Mouse (Mus musculus): Measurements from ENCODE around the gene Dclre1a. TPM values are rescaled to one million over a fixed set of nuclear protein-coding genes. Genes with fewer than 3 reads are reported as not detected.

Dclre1a gene
- polyA plus RNA-seq, 1 experiment, result 5.5 TPM

DNA sequence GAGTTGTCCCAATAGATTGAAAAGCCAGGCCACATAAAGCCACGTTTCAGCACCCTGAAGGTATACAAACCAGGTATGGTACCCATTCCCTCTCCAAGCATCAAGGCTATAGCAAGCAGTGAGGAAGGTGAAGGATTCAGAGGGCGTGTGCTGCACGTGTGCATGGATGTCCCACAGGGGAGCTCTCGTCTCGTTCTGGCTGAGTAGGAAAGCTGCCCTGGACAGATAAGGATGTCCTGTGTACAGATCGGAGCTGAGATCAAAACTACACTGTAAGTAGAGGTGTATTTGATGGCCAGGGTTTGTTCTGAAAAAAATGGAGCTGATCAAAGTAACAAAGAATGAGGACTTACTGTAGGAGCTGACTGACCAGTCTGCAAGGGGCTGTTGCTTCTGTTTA, 18.9 kb upstream of the Dclre1a start:
- Histone ChIP-seq H3K4me3 (ENCODE audit: insufficient read depth, low read depth, low read length) (no peak overlapping the region), H3K27ac (replicated peaks; ENCODE audit: low read depth, low read length) (no peak overlapping the region), H3K4me1 (ENCODE audit: control insufficient read depth, insufficient read depth, insufficient read length, low read length) (no peaks in the 10 kb centered on the region; the same call in 1 of the 2 replicates)

DNA sequence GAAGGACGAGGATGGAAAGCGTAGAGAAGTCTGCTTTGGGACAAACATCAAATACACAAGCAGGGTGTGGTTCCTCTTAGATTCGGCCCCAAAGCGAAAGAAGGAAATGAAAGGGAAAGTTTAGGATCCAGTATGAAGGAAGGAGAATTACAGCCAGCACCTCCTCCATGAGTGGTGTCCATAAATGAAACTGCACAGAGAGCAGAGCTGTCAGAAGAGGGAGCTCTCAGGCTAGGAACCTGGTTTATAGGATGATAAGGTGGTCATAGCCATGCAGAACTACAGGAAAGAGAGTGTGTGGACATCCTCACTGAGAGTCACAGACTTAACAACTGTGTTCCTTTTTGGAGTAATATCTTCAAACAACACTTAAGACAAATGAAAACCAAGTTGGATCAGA, 18.0 kb upstream of the Dclre1a start:
- H3K27ac ChIP-seq (replicated peaks; ENCODE audit: low read depth, low read length), result no peak overlapping the region
- H3K4me3 ChIP-seq (ENCODE audit: insufficient read depth, low read depth, low read length), result no peak overlapping the region
- no peaks in the 10 kb centered on the region; the same call in 1 of the 2 replicates for H3K4me1 ChIP-seq (ENCODE audit: control insufficient read depth, insufficient read depth, insufficient read length, low read length)

DNA sequence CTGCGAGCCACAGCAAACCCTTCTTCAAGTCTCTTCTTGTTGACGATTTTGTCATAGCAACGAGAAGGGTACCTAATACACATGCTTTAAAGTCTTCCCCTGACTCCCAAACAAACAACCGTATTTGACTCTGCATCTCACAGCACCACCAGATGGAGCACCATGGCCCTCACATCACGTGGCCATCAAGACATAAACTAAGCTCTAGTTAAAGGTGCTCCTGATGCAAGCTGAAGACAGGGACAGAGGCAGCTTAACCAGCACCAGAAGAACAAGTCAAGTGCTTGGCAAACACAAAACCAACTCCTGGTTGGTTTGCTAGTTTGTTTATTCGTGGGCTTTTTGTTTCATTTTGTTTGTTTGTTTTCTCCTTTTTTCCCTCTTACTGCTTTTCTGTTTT, 17.3 kb upstream of the Dclre1a start:
- Histone ChIP-seq H3K27ac (replicated peaks; ENCODE audit: low read depth, low read length) (no peak overlapping the region), H3K4me3 (ENCODE audit: insufficient read depth, low read depth, low read length) (no peak overlapping the region), H3K4me1 (ENCODE audit: control insufficient read depth, insufficient read depth, insufficient read length, low read length) (no peaks in the 10 kb centered on the region; the same call in 1 of the 2 replicates)

- Histone ChIP-seq H3K4me1 (ENCODE audit: control insufficient read depth, insufficient read depth, insufficient read length, low read length) (no peaks in the 10 kb centered on the region; the same call in 1 of the 2 replicates), H3K4me3 (ENCODE audit: insufficient read depth, low read depth, low read length) (no peak overlapping the region), H3K27ac (replicated peaks; ENCODE audit: low read depth, low read length) (no peak overlapping the region)
Observed at GRCm38 (mm10) chr19:56563469-56563868, 15.4 kb upstream of the Dclre1a start.

DNA sequence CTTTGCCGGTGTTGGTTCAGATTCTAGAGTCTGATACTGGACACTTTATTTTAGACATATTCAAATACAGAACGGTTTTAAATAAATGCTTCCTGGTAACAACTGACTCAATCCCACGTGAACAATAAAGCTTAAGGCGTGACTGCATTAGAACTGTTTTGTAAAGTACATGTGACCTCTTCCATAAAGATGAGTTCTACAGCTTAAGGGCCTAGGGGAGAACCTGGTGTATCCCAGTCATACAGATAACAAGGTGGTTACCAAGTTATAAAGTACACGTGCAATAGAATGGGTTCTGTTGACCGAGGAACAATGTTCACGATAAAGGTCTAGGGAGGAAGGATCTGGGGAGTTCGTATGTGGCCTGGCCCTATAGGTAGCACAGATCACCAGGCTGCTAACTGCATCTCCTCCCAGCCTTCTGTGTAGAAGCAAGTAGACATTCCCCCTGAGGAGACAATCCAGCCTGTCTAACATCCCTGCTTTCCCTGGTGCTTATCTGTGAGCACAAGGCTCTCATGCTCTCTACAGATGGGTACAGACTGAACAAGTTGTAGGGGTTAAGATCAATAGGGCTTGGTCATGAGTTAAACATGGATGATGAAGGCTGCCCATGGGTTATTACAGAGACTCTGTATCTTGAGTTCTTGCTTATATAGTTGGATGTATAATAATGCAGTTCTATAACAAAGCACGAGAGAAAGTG, 14.6 kb upstream of the Dclre1a start:
- H3K27ac ChIP-seq (replicated peaks; ENCODE audit: low read depth, low read length), result no peak overlapping the region
- H3K4me1 ChIP-seq (ENCODE audit: control insufficient read depth, insufficient read depth, insufficient read length, low read length), result no peaks in the 10 kb centered on the region; the same call in 1 of the 2 replicates
- no peak overlapping the region for H3K4me3 ChIP-seq (ENCODE audit: insufficient read depth, low read depth, low read length)

DNA sequence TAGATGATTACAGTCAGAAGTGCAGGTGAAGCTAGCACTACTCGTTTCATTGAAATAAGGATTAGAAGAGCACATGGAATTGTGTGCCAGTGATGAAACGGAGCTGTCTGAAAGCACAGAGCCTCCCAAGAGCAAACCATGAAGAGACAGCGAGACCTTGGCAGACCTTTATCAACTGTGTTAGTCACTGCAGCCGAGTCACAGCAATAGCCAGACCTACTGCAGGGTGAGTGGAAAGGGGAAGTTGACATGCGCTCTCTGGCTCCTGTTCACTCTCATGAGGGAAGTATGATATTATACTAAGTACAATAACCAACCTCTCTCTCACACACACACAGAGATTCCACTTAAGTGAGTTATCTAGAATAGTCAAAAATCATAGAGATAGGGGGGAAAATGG, 8.0 kb upstream of the Dclre1a start:
- Histone ChIP-seq H3K4me1 (ENCODE audit: control insufficient read depth, insufficient read depth, insufficient read length, low read length) (no peaks in the 10 kb centered on the region; the same call in 1 of the 2 replicates), H3K27ac (replicated peaks; ENCODE audit: low read depth, low read length) (no peak overlapping the region), H3K4me3 (ENCODE audit: insufficient read depth, low read depth, low read length) (no peak overlapping the region)

- Histone ChIP-seq H3K27ac (replicated peaks; ENCODE audit: low read depth, low read length) (no peak overlapping the region), H3K4me1 (ENCODE audit: control insufficient read depth, insufficient read depth, insufficient read length, low read length) (no peaks in the 10 kb centered on the region; the same call in 1 of the 2 replicates), H3K4me3 (ENCODE audit: insufficient read depth, low read depth, low read length) (no peak overlapping the region)
Observed at GRCm38 (mm10) chr19:56553177-56553576, 5.2 kb upstream of the Dclre1a start.

DNA sequence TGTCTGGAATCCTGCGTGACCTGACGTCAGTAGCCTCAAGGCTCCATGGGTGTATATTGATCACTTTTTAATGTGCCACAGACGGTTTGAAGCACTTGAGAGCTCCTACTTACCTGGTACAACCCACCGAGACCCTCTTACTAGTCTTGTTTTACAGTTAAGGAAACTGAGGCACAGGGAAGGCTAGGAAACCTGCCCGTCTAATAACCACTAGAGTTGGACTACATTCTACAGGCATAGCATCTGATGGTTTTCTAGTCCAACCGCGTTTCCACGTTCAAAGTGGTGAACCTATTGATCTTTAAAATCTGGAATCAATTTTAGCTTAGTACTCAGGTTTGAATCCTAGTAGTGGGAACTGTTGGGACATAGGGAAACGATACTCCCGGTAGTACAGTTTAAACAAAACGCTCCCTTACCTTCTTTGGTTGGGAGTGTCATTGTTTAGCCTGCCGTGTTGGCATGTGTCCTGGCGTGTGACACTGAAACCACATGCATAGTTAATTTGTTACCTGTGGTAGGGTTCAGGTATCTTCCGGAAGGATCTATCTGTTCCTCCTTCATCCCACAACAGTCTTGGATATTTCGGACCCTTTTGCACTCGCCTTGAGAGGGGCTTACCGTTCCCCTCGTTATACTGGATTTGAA, 1.1 kb upstream of the Dclre1a start:
- no peaks in the 10 kb centered on the region for H3K4me1 ChIP-seq (ENCODE audit: control insufficient read depth, insufficient read depth, insufficient read length, low read length)
- peak overlapping the region; percentile 96 for H3K4me3 ChIP-seq (ENCODE audit: insufficient read depth, low read depth, low read length)
- peak overlapping the region; percentile 93 for H3K27ac ChIP-seq (replicated peaks; ENCODE audit: low read depth, low read length)

- peak within 1 kb of the TSS; percentile 96 for H3K4me3 ChIP-seq (ENCODE audit: insufficient read depth, low read depth, low read length)
- peak within 1 kb of the TSS; percentile 93 for H3K27ac ChIP-seq (replicated peaks; ENCODE audit: low read depth, low read length)
- no peaks in the 10 kb centered on the region for H3K4me1 ChIP-seq (ENCODE audit: control insufficient read depth, insufficient read depth, insufficient read length, low read length)
Observed at GRCm38 (mm10) chr19:56548230-56549032, 409 bp upstream of the Dclre1a start, which contains the start of gene Nhlrc2. Nhlrc2 (plus strand) TSS chr19:56548261.

DNA sequence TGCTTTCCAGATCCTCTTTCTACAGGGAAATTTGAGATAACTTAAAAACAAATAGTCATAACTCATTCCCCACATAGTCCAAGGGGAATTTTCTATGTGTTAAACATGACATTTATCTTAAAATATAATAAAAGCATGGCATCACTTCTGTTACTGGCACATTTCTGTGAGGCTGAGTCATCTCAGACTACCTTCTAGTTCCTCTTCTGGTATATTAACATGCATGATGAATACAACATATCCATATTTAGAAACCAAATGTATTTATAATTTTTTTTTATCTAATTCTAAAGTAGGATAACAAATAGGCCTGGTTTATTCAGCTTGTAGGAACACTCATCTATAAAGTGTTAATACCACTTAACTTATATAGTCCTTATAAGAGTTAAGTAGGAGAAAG, 2.0 kb downstream of the Dclre1a start:
- no peak overlapping the region for H3K4me3 ChIP-seq (ENCODE audit: insufficient read depth, low read depth, low read length)
- no peaks in the 10 kb centered on the region for H3K4me1 ChIP-seq (ENCODE audit: control insufficient read depth, insufficient read depth, insufficient read length, low read length)
- H3K27ac ChIP-seq (replicated peaks; ENCODE audit: low read depth, low read length), result no peak overlapping the region

GRCm38 (mm10) chr19:56544681-56545388, 3.2 kb downstream of the Dclre1a start:
- Histone ChIP-seq H3K4me1 (ENCODE audit: control insufficient read depth, insufficient read depth, insufficient read length, low read length) (no peaks in the 10 kb centered on the region), H3K27ac (replicated peaks; ENCODE audit: low read depth, low read length) (no peak overlapping the region), H3K4me3 (ENCODE audit: insufficient read depth, low read depth, low read length) (no peak overlapping the region)

GRCm38 (mm10) chr19:56543320-56543719, 4.7 kb downstream of the Dclre1a start:
- Histone ChIP-seq H3K4me3 (ENCODE audit: insufficient read depth, low read depth, low read length) (no peak overlapping the region), H3K27ac (replicated peaks; ENCODE audit: low read depth, low read length) (no peak overlapping the region), H3K4me1 (ENCODE audit: control insufficient read depth, insufficient read depth, insufficient read length, low read length) (no peaks in the 10 kb centered on the region)

DNA sequence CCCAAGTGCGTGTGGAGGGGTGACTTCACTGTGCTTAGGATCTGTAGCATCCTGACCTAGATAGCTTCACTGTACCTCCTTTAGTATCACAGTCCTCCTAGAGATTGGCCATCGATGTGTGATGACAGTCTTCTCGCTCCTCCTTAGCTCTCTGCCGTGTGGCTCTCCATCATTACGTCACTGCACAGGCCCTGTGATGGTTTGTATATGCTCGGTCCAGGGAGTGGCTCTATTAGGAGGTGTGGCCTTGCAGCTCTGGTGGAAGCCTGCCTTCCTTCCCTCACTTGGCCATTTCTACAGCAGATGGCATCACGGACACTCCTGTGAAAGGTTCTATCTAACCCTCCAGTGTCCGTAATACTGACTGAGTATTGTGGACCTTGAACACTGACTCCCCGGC, 12.3 kb downstream of the Dclre1a start:
- no peak overlapping the region for H3K4me3 ChIP-seq (ENCODE audit: insufficient read depth, low read depth, low read length)
- H3K27ac ChIP-seq (replicated peaks; ENCODE audit: low read depth, low read length), result peak overlapping the region; percentile 84
- peaks cover 5% of the 10 kb centered on the region for H3K4me1 ChIP-seq (ENCODE audit: control insufficient read depth, insufficient read depth, insufficient read length, low read length)

DNA sequence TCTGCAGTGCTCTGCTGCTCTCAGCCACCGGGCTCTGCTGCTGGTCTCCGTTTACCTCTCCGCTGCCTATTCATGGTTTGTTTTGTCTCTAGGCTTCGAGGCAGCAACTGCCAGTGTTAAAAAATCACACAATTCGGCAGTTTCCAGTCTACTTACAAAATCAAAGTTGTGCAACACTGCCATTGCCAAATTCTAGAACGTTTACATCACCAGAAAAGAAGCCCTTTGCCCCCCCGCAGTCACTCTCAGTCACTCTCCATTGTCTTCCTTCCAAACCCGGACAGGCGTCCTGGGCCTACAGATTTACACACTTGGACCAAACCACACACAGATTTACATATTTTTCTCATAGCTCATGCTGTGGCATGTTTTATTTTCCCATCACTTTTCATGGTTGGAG, 13.0 kb downstream of the Dclre1a start:
- peaks cover 5% of the 10 kb centered on the region for H3K4me1 ChIP-seq (ENCODE audit: control insufficient read depth, insufficient read depth, insufficient read length, low read length)
- H3K27ac ChIP-seq (replicated peaks; ENCODE audit: low read depth, low read length), result peak overlapping the region; percentile 95
- H3K4me3 ChIP-seq (ENCODE audit: insufficient read depth, low read depth, low read length), result no peak overlapping the region

- no peak overlapping the region for H3K4me3 ChIP-seq (ENCODE audit: insufficient read depth, low read depth, low read length)
- peak overlapping the region; percentile 95 for H3K27ac ChIP-seq (replicated peaks; ENCODE audit: low read depth, low read length)
- H3K4me1 ChIP-seq (ENCODE audit: control insufficient read depth, insufficient read depth, insufficient read length, low read length), result peaks cover 5% of the 10 kb centered on the region
Observed at GRCm38 (mm10) chr19:56534337-56534736, 13.7 kb downstream of the Dclre1a start.
